Comparison of ENCODE assay signal across 20 mouse cellular contexts in genomic region chr14:17674335-17674734, GRCm38 (mm10). TPM values are rescaled to one million over a fixed set of nuclear protein-coding genes. Genes with fewer than 3 reads are reported as not detected.
A peak's percentile ranks its signal among the peaks of the same experiment; 100 is the strongest.
DNase-seq lines count a peak whose midpoint lies in the region; ATAC-seq lines count a peak whose summit lies in the region.
"Had no signal": no experiment of that assay in that cellular context is flagged by ENCODE, and none has a peak within 500 bp of the region (broad histone marks: within the 10 kb centered on the region; RNA-seq: fewer than 3 reads in every experiment).

No protein-coding gene starts in this region.

- intact Hi-C loops in heart, postnatal 36 days (cut with DNase I): no loop called here

- no peak overlapping the region for H3K9ac ChIP-seq in heart, embryonic 11.5 days (ENCODE audit: low read depth, low read length)
- H3K9ac ChIP-seq: forebrain, embryonic 13.5 days; forebrain, postnatal 0 days; heart, embryonic 13.5 days; hindbrain, embryonic 15.5 days; kidney, embryonic 15.5 days had no signal

- no peak overlapping the region for H3K27ac ChIP-seq in heart, embryonic 11.5 days (ENCODE audit: low read depth, low read length)
- H3K27ac ChIP-seq in embryonic facial prominence, embryonic 10.5 days (replicated peaks): no peak overlapping the region
- H3K27ac ChIP-seq: forebrain, embryonic 13.5 days; heart, embryonic 13.5 days; hindbrain, embryonic 15.5 days; kidney, embryonic 15.5 days had no signal

- no peaks in the 10 kb centered on the region for H3K36me3 ChIP-seq in heart, embryonic 11.5 days (ENCODE audit: control insufficient read depth, insufficient read depth, low read length)
- H3K36me3 ChIP-seq in embryonic facial prominence, embryonic 10.5 days (replicated peaks): no peaks in the 10 kb centered on the region
- H3K36me3 ChIP-seq: heart, embryonic 13.5 days; hindbrain, embryonic 15.5 days; kidney, embryonic 15.5 days had no signal

- WGBS in heart, embryonic 11.5 days (ENCODE audit: insufficient replicate concordance): 90% methylated on average over 1 of the region's 1 CpGs
- 85% methylated on average over 1 of the region's 1 CpGs for WGBS in embryonic facial prominence, embryonic 10.5 days

- H3K4me3 ChIP-seq in heart, embryonic 11.5 days (ENCODE audit: low read depth, low read length): no peak overlapping the region
- no peak overlapping the region for H3K4me3 ChIP-seq in embryonic facial prominence, embryonic 10.5 days
- H3K4me3 ChIP-seq: forebrain, embryonic 13.5 days; heart, embryonic 13.5 days; hindbrain, embryonic 15.5 days; kidney, embryonic 15.5 days had no signal

- no peak overlapping the region for H3K4me2 ChIP-seq in heart, embryonic 11.5 days
- H3K4me2 ChIP-seq: forebrain, embryonic 13.5 days; heart, embryonic 13.5 days; hindbrain, embryonic 15.5 days; kidney, embryonic 15.5 days had no signal

- no peaks in the 10 kb centered on the region for H3K4me1 ChIP-seq in heart, embryonic 11.5 days (ENCODE audit: control insufficient read depth, insufficient read depth, low read length)
- no peaks in the 10 kb centered on the region for H3K4me1 ChIP-seq in embryonic facial prominence, embryonic 10.5 days
- H3K4me1 ChIP-seq: forebrain, embryonic 13.5 days; heart, embryonic 13.5 days; hindbrain, embryonic 15.5 days; kidney, embryonic 15.5 days had no signal

- H3K27me3 ChIP-seq in heart, embryonic 11.5 days (ENCODE audit: control insufficient read depth, insufficient read depth, low read length): no peaks in the 10 kb centered on the region
- no peaks in the 10 kb centered on the region for H3K27me3 ChIP-seq in embryonic facial prominence, embryonic 10.5 days (replicated peaks; ENCODE audit: low read depth, poor library complexity, severe bottlenecking)
- H3K27me3 ChIP-seq: CH12.LX; forebrain, embryonic 13.5 days; heart, embryonic 13.5 days; hindbrain, embryonic 15.5 days; kidney, embryonic 15.5 days had no signal

- peak; percentile 13 for DNase-seq in adrenal gland, postnatal 14 days
- DNase-seq in adrenal gland, postnatal 25 days: no peak
- peak; percentile 92 for DNase-seq in heart, adult 11 months
- DNase-seq in heart, postnatal 36 days: no peak
- DNase-seq in heart, adult 9 months (ENCODE audit: low spot score in 2 of 2): peak; percentile 21 to 34
- DNase-seq in brain, adult 2 months (ENCODE audit: low read depth, low spot score): peak; percentile 29
- DNase-seq in embryonic facial prominence, embryonic 10.5 days (ENCODE audit: low spot score): no peak
- DNase-seq: cerebellum, adult 18-20 months; cerebellum, adult 9-11 months; cerebellum, postnatal 36 days; forebrain, postnatal 0 days; kidney, adult 2 months; kidney, postnatal 14 days had no signal

- no peaks in the 10 kb centered on the region for H3K9me3 ChIP-seq in heart, embryonic 11.5 days (replicated peaks; ENCODE audit: control insufficient read depth, low read length)
- no peaks in the 10 kb centered on the region for H3K9me3 ChIP-seq in embryonic facial prominence, embryonic 10.5 days
- H3K9me3 ChIP-seq: forebrain, embryonic 13.5 days; heart, embryonic 13.5 days; hindbrain, embryonic 15.5 days; kidney, embryonic 15.5 days had no signal

- no peak for ATAC-seq in heart, embryonic 11.5 days (replicated peaks; ENCODE audit: insufficient number of reproducible peaks, low FRiP score, low TSS enrichment)
- ATAC-seq: forebrain, embryonic 13.5 days; forebrain, postnatal 0 days; intestine, embryonic 16.5 days had no signal

RNA-seq across cellular contexts. Expression of gene Thrb, which starts 14.3 kb away (rescaled TPM):
- 44.3 and 56.0 TPM in 2 replicates for total RNA-seq in adrenal gland, postnatal 14 days (2021)
- total RNA-seq in adrenal gland, postnatal 25 days (2021): 77.2 and 125 TPM in 2 replicates
- total RNA-seq in heart, postnatal 36 days (2021): 10 to 100 TPM; 30.3 to 33.9 TPM
- polyA plus RNA-seq in heart, embryonic 11.5 days (2014; fragmentation: Nextera tagmentation; extraction: Ambion mirVana): 0.42 and 0.66 TPM in 2 replicates
- polyA plus RNA-seq in embryonic facial prominence, embryonic 10.5 days (2016; fragmentation: Nextera tagmentation; extraction: Ambion mirVana): 1.2 and 1.5 TPM in 2 replicates

Comparison
In these comparisons a context has a peak if more than half of its experiments do, and no peak if none do; other contexts are left out.
1. DNase-seq: peak in adrenal gland, postnatal 14 days (single experiment), heart, adult 11 months (single experiment), heart, adult 9 months (2 of 2) and brain, adult 2 months (single experiment); none in adrenal gland, postnatal 25 days (single experiment), heart, postnatal 36 days (0 of 2) and embryonic facial prominence, embryonic 10.5 days (single experiment).